Mouse (Mus musculus): ENCODE results near the gene Ttc23.

DNA sequence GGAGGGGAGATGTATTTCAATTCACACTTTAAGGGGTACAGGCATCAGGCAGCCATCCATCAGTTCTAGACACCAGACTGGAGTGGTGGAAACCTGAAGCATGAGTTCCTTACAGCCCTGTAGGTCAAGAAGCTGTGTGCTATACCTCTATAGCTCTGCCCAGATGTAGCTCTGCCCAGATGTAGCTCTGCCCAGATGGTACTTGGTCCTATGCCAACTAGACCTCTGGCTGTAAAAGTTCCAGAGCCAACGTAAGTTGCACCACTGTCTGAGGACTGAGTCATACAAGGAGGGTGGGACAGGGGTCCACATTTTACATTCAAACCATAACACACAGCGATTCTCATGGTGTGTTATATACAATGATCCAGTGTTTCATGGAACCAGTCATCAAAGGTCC, 140.7 kb downstream of the Ttc23 start:
- TF ChIP-seq CTCF (IDR thresholded peaks at IDR 0.05; ENCODE audit: low read depth), result no peak
- TF ChIP-seq EP300 (IDR thresholded peaks at IDR 0.05; ENCODE audit: low read depth), result no peak

Measured in liver, embryonic 14.5 days (tissue).